Mouse (Mus musculus): ENCODE measurements at regions not wholly inside any gene's neighbourhood (a gene's known extent, or its start where the extent isn't known, plus 50 kb on each side); places are given as distances from the start of the nearest gene placed in this dataset.

DNA sequence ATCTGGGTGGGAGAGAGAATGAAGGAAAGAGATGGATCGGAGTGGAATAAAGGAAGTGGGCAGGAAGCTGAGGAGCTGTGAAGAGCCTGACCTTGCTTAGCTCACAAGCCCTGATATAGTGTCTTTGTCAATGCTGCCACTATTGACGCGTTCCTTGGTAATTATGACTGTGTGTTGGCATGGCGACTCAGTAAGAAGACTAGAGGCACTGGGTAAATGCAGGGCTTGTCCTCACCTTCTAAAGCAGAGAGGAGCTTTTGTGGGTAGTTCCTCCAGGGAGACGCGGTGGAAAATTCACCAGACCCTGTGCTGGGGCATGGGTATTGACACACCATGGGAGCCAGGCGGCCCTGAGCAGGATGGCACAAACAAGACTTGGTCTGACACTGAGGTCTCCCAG, 52.8 kb upstream of the Polg start:
- DNase-seq (ENCODE audit: low spot score) = no peak

DNA sequence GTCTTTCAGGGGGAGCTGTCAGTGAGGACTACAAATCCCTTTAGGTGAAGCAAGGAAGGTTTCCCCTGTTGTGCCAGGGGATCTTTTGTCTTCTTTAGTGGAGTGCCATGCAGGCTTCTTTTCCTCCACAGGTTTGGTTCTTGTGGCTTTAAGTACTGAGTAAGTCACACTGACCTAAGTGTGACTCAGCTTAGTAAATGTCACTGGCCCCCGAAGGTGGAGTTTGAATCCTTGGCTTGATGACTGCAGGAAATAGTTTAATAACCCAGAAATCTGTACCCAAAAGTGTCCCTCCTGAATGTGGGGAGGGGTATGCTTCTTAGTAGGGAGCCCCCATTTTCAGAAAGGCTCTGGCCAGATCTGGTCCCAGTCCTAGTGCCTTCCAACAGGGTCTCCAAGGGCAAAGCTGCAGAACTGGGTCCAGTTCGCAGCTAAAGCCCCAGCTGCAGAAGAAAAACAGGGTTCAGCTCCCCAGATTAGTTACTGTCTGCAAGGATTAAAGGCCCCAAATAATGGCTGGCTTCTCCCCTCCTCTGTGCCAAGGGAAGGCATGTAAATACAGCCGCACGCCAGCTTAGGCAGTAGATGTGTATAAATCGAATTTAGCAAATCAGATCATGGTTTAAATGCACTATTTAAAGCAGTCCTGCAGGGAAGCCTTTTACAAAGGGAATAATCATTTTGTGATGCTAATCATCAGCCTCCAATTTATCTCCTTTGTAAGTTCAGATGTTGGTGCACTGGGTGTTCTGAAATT, 51.6 kb upstream of the Polg start:
- DNase-seq (ENCODE audit: low spot score) = no peak

DNA sequence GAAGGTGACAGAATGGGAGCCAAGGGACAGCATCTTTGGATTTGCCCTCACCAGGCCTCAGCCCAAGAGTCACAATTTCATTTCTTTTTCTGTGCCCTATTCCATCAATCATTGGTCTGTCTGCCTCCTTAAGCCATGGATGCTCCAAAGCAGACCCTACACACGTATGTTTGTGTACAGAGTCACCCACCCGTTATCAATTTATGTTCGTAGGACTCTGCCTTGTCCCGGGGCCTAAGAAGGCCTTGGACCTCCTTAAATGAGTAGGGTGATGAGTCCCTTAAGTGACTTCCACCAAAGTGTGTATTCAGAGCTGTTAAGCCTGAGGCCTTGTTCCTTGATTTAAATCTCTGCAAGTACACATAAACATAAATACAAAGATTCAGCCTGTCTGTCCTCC, 50.1 kb upstream of the Polg start:
- no peak for DNase-seq (ENCODE audit: low spot score)
